Mouse (Mus musculus) ES-E14 (cell line): ENCODE data around the gene Tbc1d10a. TPM values are rescaled to one million over a fixed set of nuclear protein-coding genes. Genes with fewer than 3 reads are reported as not detected.

ENCODE experiments used
- DNase-seq: peaks from one replicate; pipeline ENCODE4 v3.0.0-alpha.2; 2013; ENCODE audit warnings: low read depth, low spot score
- H3K27ac ChIP-seq: 2 replicates; pipeline ENCODE4 v1.5.1; 2012; ENCODE audit warnings: low read depth, mild to moderate bottlenecking, low read length, moderate library complexity, mixed read lengths; ENCODE audit not compliant: poor library complexity, insufficient read depth, severe bottlenecking
- H3K36me3 ChIP-seq: 2 replicates; pipeline ENCODE4 v1.6.1; 2012; ENCODE audit warnings: mild to moderate bottlenecking, low read length, moderate library complexity, mixed read lengths; ENCODE audit not compliant: control insufficient read depth, poor library complexity, insufficient read depth, severe bottlenecking
- H3K4me1 ChIP-seq, 2 experiments: fragments of 150-350 bp in 1 of 2; sonication (generic) in 1 of 2; 2 replicates each; pipeline ENCODE4 v1.6.1; 2012; ENCODE audit warnings: low read length in 2 of 2, mild to moderate bottlenecking in 1 of 2, mixed read lengths in 1 of 2; ENCODE audit not compliant: control insufficient read depth in 2 of 2, insufficient read depth in 2 of 2, poor library complexity in 1 of 2
- H3K4me3 ChIP-seq, 2 experiments: fragments of 150-350 bp in 1 of 2; sonication (generic) in 1 of 2; 2 replicates each; pipeline ENCODE4 v1.5.1; 2012; ENCODE audit warnings: low read length in 2 of 2, low read depth in 1 of 2, mild to moderate bottlenecking in 1 of 2, mixed read lengths in 1 of 2; ENCODE audit not compliant: insufficient read depth in 1 of 2, poor library complexity in 1 of 2, severe bottlenecking in 1 of 2
- H3K9ac ChIP-seq: 2 replicates; pipeline ENCODE4 v1.6.1; 2012; ENCODE audit warnings: low read depth, mild to moderate bottlenecking, low read length, mixed read lengths; ENCODE audit not compliant: poor library complexity, insufficient read depth, severe bottlenecking
- H3K9me3 ChIP-seq: fragments of 150-350 bp; sonication (generic); 2 replicates; pipeline ENCODE4 v1.6.1; 2012; ENCODE audit warnings: low read depth, mild to moderate bottlenecking, low read length; ENCODE audit not compliant: control insufficient read depth, insufficient read depth
- CHD2 ChIP-seq: IDR thresholded peaks from 2 replicates; pipeline ENCODE4 v1.6.1; 2014; ENCODE audit warnings: mild to moderate bottlenecking, low read depth, low read length, inconsistent platforms
- HCFC1 ChIP-seq: IDR thresholded peaks from 2 replicates; pipeline ENCODE4 v1.6.1; 2012; ENCODE audit warnings: low read length, inconsistent platforms, borderline replicate concordance; ENCODE audit not compliant: insufficient read depth
- MAFK ChIP-seq: IDR thresholded peaks from 2 replicates; pipeline ENCODE4 v1.6.1; 2014; ENCODE audit warnings: mild to moderate bottlenecking, low read depth, low read length, inconsistent platforms; ENCODE audit not compliant: insufficient read depth
- ZC3H11A ChIP-seq: IDR thresholded peaks from 2 replicates; pipeline ENCODE4 v1.6.1; 2012; ENCODE audit warnings: low read depth, mild to moderate bottlenecking, inconsistent platforms, low read length, borderline replicate concordance
- ZNF384 ChIP-seq: IDR thresholded peaks from 2 replicates; pipeline ENCODE4 v1.6.1; 2012; ENCODE audit warnings: low read depth, low read length, inconsistent platforms
- in situ Hi-C, 2 experiments: fragments of 600-800 bp; cut with MboI; formaldehyde crosslinking; loops; one replicate each; pipeline ENCODE4 v1.15.1; 2025; ENCODE audit warnings: low sequenced_read_pairs in 2 of 2, inconsistent platforms in 1 of 2; ENCODE audit not compliant: unreplicated experiment in 2 of 2
- total RNA-seq: library from RNA; depleted of rRNA; stranded (reverse); fragments of 300-350 nt; gene quantifications from 2 replicates; pipeline ENCODE4 v1.2.3, GENCODE M21; 2012

The Tbc1d10a gene
- total RNA-seq, 1 experiment, result 40.9 TPM

GRCm38 (mm10) chr11:4246126-4246525 is 59.5 kb downstream of the Tbc1d10a start:
- Histone ChIP-seq H3K4me1 (peaks cover 6 to 7% of the 10 kb centered on the region in 2 experiments), H3K9ac (no peak overlapping the region), H3K4me3 (peak overlapping the region in 1 of 2 experiments; percentile 18; a peak in 2 of 4 replicates), H3K27ac (peak overlapping the region; percentile 81; the same call in 1 of the 2 replicates), H3K9me3 (no peaks in the 10 kb centered on the region), H3K36me3 (no peaks in the 10 kb centered on the region)
- no peak for TF ChIP-seq ZC3H11A
- no peak for TF ChIP-seq ZNF384
- TF ChIP-seq MAFK, result no peak
- in situ Hi-C loops, result no loop called here
- DNase-seq, result peak; percentile 59

DNA sequence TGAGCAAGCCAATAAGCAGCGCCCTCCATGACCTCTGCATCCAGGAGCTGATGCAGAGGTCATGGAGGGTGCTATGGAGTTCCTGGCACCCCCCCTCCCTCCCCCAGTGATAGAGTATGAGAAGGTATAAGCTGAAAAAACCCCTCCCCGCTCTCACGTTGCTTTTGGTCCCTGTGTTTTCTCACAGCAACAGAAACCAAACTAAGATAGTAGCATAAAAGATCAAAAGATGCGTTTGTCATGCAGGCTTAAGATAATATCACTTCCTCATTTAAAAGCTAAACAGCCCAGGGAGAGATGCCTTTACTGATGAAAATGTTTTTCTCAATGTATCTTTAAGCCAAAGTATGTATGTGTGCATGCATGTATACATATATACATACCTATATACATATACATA is 60.0 kb downstream of the Tbc1d10a start:
- DNase-seq, result no peak
- no peaks in the 10 kb centered on the region for H3K9me3 ChIP-seq
- TF ChIP-seq ZC3H11A (no peak), ZNF384 (no peak), MAFK (no peak), HCFC1 (no peak), CHD2 (no peak)
- in situ Hi-C loops, result no loop called here
- no peaks in the 10 kb centered on the region for H3K36me3 ChIP-seq
- H3K4me3 ChIP-seq, result no peak overlapping the region
- H3K27ac ChIP-seq, result peak overlapping the region; percentile 81
- peaks cover 6 to 7% of the 10 kb centered on the region in 2 experiments for H3K4me1 ChIP-seq
- H3K9ac ChIP-seq, result no peak overlapping the region

GRCm38 (mm10) chr11:4247201-4247959 is 60.8 kb downstream of the Tbc1d10a start:
- H3K4me1 ChIP-seq, result peaks cover 7 to 9% of the 10 kb centered on the region in 2 experiments
- in situ Hi-C loops, result no loop called here

DNA sequence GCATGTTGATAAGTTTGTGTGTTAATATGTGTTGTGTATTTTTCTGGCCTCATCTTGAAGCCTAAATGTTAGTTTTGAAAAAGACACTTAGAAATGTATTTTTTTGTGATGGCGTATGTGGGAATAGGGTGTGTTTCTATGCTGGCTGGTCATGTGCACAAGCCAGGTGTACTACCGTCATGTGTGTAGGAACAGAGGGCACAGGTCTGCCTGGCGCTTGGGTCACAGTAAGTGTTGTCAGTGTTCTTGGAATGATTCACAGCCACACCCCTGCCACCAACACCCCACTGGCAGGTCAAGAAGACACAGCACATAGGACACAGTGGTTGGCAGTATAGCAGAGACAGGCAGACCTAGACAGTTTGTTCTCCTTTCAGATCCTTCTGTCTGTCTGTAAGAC is 62.6 kb downstream of the Tbc1d10a start:
- in situ Hi-C loops, result no loop called here

More at GRCm38 (mm10) chr11:4247201-4247959, 60.8 kb downstream of the Tbc1d10a start:
- Histone ChIP-seq H3K9me3 (no peaks in the 10 kb centered on the region), H3K9ac (no peak overlapping the region), H3K4me3 (no peak overlapping the region), H3K27ac (peak overlapping the region; percentile 67), H3K36me3 (no peaks in the 10 kb centered on the region)
- TF ChIP-seq ZNF384 (no peak), ZC3H11A (no peak), MAFK (no peak), HCFC1 (no peak), CHD2 (no peak)
- DNase-seq, result no peak

DNA sequence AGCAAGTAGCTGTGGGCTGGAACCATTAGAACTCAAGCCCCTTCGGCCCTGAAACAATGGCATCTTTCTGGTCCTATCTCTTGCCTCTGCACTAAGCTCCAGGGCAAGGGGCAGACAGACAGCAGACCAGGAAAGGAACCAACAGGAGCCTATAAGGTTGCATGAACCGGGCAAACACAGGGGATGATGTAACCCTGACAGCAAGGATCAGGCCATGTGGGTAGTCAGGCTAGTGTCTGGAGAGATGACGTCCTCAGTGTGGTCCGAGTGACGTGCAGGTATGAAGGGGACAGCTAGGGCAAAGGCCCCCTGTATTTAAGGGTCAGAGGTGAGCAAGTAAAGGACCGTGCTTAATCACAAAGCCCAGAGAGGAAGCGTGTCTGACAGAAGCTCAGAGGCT is 63.7 kb downstream of the Tbc1d10a start:
- Histone ChIP-seq H3K36me3 (no peaks in the 10 kb centered on the region), H3K9ac (no peak overlapping the region), H3K4me3 (no peak overlapping the region), H3K9me3 (no peaks in the 10 kb centered on the region), H3K4me1 (peaks cover 7 to 12% of the 10 kb centered on the region in 2 experiments), H3K27ac (no peak overlapping the region)
- in situ Hi-C loops, result loop anchor here in 1 of 2 experiments (10.0 kb wide), 1 partner anchor 175 kb away; no protein-coding TSS in a partner anchor
- DNase-seq, result no peak
- TF ChIP-seq HCFC1, result no peak
- TF ChIP-seq ZC3H11A, result no peak
- TF ChIP-seq CHD2, result no peak
- no peak for TF ChIP-seq MAFK
- no peak for TF ChIP-seq ZNF384

More for the DNA sequence above, 62.6 kb downstream of the Tbc1d10a start:
- Histone ChIP-seq H3K36me3 (no peaks in the 10 kb centered on the region), H3K9me3 (no peaks in the 10 kb centered on the region), H3K4me1 (peaks cover 7 to 12% of the 10 kb centered on the region in 2 experiments), H3K4me3 (no peak overlapping the region), H3K9ac (no peak overlapping the region), H3K27ac (peak overlapping the region; percentile 24; the same call in 1 of the 2 replicates)
- TF ChIP-seq MAFK, result no peak
- DNase-seq, result no peak
